Mouse (Mus musculus) heart, postnatal 0 days (tissue): ENCODE results near the gene Scube2.

Source experiments
- CTCF ChIP-seq: IDR thresholded peaks from 2 replicates; pipeline ENCODE4 v1.5.1; 2016; ENCODE audit warnings: antibody characterized with exemption, control low read depth, low read depth
- EP300 ChIP-seq: IDR thresholded peaks from 2 replicates; pipeline ENCODE4 v1.6.1; 2016; ENCODE audit warnings: antibody characterized with exemption, low read depth

DNA sequence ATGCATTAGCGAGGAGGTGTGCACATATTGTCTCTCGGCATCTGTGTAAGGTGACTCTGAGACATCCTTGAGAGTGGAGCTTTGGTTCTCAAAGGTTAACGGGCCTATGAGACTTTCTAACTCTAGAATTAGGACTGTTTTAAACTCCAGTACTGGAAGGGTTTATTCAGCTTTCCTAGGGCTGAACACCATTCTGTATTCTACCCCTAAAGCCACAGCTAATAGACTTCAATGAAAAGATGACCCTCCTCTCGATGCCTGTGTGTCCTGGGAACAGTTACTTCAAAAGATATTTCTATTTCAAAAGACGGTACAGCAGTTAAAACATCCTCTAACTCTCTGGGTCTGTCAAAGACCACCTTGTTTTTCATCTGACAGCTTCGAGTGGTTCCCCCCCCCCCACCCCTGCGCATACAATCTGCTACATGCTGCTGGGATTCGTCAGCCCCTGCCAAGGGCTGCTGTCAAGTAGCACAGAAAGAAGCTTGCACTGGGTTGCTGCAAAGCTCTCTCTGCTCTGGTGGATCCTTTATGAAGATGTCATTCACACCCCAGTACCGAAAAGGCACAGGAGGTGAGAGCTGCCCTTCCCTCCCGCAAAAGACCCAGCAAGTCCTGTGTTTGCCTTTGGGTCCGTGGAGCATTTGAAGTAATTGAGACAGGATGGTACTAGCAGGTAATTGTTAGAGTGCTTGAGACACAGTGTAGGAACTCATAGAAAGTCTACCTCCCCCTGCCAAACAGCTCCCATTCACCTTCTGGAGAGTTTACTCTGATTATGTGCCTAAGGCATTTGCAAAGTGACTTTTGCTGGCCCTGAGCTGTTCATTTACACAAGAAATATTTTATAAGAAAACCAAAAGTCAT, 16.4 kb downstream of the Scube2 start:
- TF ChIP-seq CTCF, result no peak
- no peak for TF ChIP-seq EP300
